Mouse (Mus musculus): ENCODE data around the gene Slc6a20a. TPM values are rescaled to one million over a fixed set of nuclear protein-coding genes. Genes with fewer than 3 reads are reported as not detected.

The Slc6a20a gene
- total RNA-seq, 2 experiments from 2014 or later = not detected

DNA sequence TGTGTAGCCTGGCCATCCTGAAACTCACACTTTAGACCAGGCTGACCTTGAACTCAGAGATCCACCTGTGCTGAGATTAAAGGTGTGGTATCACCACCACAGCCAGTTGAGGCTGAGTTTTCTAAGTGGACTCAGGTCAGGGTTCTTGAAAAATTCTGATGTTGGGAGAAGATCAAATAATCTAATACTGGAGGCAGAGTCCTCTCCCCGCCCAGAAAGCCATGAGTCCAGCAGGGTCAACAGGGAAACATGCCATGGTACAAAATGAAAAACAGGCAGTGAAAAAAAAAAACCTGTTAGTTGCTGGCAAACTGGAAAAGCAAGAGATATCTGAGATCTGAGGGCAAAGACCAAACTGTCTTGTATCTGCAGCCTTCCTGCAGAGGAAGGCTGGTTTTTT lies 38.6 kb downstream of the Slc6a20a start:
- DNase-seq (ENCODE audit: low spot score) = no peak
- intact Hi-C loops (cut with DNase I) = no loop called here

DNA sequence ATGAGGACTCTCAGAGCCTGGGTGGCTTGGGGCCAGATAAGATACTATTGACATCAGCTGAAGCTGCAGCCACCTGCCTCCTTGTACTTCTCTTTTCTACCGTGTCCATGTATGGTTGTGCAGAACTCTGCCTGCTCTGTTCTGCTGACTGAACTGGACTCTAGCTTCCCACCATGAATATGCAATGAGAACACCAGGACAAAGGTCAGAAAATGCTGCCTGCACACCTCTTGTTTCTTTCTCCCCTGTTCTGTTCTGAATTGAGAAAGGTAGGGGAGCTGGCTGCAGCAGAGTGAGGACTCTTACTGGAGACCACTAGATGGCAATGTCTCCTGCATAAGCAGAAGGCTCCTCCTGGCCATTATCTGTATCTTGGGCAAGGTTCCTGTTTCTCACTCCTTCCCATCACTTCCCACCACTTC lies 40.0 kb downstream of the Slc6a20a start:
- intact Hi-C loops (cut with DNase I) = loop anchor here (2.0 kb wide), 1 partner anchor 158 kb away; no protein-coding TSS in a partner anchor
- DNase-seq (ENCODE audit: low spot score) = no peak

DNA sequence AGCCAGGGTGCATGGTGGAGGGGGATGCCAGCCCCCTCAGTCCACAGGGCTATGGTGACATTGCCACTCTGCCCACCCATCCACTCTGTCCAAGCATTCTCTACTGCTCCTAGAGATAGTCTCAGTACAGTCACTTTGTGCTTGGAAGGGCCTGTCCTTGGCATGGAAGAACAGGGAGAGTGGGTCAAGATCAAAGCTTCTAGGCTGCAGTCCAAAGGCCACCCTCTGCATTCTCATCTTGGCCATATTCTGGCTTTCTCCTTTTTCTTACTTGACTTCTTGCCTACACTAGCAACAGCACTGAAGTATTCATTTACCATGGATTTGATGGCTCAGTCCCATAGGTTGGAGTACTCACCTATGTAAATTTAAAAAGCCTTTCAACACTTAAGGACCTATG lies 40.5 kb downstream of the Slc6a20a start:
- no peak for DNase-seq (ENCODE audit: low spot score)
- intact Hi-C loops (cut with DNase I) = loop anchor here (2.0 kb wide), 1 partner anchor 159 kb away; no protein-coding TSS in a partner anchor

DNA sequence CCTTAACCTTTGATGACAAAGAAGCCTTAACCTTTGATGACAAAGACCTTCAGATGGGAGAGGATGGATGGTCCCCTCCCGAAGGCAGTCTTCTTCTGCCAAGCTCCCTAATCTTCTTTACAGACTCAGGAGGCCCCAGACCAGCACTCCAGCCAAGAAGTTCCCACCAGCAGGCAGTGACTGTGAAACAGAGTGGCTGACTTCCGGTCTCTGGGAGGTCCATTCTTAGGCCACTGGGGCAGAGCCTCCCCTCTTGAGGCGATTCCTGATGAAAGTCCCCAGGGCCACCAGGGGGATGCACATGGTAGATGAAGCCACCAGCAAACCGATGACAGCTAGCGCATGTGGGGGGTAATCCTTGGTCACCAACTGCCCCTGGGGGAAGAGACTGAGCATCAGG lies 41.9 kb downstream of the Slc6a20a start:
- no peak for DNase-seq (ENCODE audit: low spot score)
- intact Hi-C loops (cut with DNase I) = no loop called here

DNA sequence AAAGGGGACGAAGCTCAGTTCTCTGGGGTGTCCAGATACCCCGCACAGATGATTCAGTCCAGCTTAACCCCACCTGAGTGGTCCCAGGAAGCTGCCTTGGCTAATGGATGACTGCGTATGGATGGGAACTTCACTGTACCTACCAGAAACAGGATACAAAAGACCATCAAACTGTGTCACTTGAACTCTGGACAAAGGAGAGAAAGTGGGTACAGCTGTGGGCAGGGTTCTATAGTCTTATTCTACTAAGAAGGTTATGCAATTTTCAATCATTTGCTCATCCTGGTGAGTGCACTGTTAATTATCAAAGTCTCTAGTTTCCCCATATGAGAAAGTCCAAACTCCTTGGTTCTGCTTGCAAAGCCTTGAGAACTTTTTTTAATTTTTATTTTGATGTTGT lies 45.7 kb downstream of the Slc6a20a start:
- DNase-seq (ENCODE audit: low spot score) = no peak
- intact Hi-C loops (cut with DNase I) = no loop called here

DNA sequence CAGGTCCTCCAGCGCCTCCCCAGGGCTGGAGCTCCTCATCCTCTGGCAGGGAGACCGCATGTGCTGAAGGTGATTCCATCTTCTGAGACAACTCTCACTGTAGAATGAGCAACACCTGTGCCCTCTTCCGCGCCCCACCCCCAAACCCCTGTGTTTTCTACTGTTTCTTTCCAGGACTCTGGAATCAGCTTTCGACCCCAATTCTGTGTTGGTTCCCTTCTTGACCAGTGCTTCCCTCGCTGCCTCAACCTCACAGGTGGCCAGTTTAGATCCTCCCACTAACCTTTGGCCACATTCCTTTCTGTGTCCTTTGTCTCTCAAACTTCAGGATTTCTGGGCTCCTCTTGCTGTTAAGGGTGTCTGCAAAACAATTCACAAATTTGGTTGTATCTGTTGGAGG lies 46.4 kb downstream of the Slc6a20a start, which contains the start of gene Slc6a20b:
Gene Slc6a20b, minus strand, starts transcription at position 285 of the 400 bp plus-strand sequence.
- intact Hi-C loops (cut with DNase I) = no loop called here

DNA sequence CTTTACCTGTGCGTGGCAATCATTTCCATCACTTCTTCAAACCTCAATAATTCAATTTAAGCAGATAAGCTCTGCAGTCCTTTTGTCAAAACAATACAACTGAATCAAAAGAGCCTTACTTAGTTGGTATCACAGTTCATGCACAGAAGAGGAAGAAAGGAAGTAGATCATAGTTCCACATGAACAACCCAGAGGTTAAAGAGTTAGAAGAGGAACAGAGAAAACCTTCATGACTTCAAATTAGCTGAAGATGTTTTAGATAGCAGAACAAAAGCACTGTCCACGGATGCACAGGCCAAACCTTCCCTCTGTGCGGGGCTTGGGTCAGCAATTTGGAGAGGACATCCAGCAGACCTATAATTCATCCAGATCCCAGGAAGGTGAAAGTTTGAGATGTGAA lies 47.0 kb downstream of the Slc6a20a start:
- intact Hi-C loops (cut with DNase I) = no loop called here

More for the DNA sequence above, 46.4 kb downstream of the Slc6a20a start, which contains the start of gene Slc6a20b:
- no peak for DNase-seq (ENCODE audit: low spot score)

DNA sequence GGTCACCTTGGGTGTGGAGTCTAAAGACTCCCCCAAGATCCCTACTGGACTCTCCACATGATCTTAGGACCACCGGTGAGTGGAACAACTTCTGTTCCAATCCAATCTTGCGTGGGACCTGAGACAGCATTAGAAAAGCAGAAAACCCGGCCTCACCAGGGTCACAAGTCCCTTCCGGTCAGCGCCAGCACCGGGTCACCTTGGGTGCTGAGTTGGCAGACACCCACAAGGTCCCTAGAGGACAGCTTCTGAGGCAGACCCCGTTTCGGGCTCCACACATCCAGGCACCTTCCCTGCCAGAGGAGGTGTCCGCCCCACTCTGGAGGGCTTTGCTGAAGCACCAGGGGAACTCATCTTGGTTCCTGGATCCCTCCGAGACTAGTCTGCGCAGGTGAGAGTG lies 52.9 kb downstream of the Slc6a20a start:
- intact Hi-C loops (cut with DNase I) = no loop called here
- DNase-seq (ENCODE audit: low spot score) = no peak

More for the DNA sequence above, 47.0 kb downstream of the Slc6a20a start:
- DNase-seq (ENCODE audit: low spot score) = no peak

DNA sequence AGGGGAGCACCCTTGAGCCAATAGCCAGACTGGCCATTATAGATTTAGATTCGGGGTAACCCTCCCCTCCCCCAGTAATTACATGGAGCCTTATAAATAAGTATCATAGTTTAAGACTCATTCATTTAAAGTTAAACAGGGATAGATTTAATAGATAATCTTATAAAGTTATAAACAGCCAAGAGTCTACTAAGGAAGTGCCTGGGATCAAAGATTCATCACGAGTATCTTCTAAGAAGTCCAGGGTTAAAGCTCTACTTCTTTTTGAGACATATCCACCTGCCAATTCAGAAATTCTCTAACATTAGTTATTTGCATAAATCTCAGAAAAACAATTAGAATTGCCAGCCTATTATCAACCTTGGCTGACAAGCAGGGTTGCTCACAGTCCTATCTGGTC lies 53.9 kb downstream of the Slc6a20a start:
- intact Hi-C loops (cut with DNase I) = no loop called here

DNA sequence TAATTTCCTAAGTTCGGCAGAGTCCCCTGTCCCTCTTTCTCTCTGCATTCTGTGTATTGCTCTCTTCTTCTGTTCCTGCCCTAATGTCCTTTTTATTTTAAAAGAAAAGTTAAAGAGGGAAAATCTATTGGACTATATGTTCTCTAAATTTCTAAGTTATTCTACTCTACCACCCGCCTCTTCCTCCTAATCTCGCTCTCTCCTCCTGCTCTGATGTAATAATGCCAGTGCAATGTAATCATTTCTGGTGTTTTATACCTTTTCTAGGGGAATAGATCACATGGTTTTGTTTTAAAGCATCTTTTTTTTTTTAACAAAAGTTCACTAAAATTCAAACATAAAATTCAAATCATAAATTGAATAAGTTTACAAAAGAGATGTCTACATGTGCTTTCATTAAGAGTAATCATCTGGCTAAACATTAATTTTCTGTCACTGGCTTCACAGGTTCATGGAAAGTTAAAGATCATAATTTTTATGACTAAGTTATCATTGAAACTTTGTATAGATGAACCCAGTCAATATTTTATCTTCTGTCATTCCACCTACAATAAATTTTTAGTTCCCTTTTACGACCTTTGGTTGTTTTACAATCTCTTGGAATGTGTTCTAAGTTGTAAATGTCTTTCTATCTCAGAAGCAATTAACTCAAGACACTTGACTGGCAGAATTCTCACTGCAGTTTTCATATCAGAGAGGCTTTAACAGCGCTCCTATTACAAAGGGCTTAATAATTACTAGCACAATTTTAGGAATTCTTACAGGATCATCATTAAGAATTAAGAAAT lies 58.2 kb downstream of the Slc6a20a start:
- intact Hi-C loops (cut with DNase I) = no loop called here
- no peak for DNase-seq (ENCODE audit: low spot score)

More for the DNA sequence above, 53.9 kb downstream of the Slc6a20a start:
- no peak for DNase-seq (ENCODE audit: low spot score)

DNA sequence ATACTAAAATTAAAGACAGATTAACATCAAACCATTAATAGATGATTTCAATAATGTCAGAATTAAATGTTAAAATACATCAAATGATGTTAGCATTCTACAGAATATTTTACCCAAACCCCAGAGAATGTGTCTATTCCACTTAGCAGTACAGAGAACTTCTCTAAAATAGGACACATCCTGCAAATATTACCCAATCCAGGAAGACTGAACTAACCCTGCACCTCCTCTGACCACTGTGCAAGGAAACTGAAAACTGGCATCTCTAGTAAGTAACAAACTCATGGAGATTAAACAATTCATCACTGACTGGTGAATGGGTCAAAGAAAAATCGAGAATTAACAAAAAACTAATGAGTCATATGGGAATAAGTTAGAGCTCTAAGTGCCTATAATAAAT lies 77.2 kb downstream of the Slc6a20a start:
- no peak for DNase-seq (ENCODE audit: low spot score)
- intact Hi-C loops (cut with DNase I) = no loop called here

DNA sequence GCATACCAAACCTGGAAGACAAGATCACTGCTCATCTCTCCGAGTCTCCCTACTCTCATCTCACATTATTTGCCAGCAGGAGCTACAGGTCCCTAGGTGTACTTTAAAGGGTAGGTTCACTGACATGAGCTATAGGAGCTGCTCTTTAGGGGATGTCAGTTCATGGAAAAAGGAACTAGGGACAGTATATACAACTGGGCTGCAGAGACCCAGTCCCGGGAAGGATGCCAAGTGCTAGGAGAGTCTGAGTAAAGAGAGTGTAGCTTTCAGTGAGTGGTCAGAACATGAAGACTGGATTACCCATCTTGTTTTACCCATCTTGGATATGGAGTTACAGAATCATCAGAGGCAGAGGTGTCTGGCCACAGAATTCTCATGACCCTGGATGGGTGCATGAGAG lies 81.3 kb downstream of the Slc6a20a start:
- intact Hi-C loops (cut with DNase I) = no loop called here

DNA sequence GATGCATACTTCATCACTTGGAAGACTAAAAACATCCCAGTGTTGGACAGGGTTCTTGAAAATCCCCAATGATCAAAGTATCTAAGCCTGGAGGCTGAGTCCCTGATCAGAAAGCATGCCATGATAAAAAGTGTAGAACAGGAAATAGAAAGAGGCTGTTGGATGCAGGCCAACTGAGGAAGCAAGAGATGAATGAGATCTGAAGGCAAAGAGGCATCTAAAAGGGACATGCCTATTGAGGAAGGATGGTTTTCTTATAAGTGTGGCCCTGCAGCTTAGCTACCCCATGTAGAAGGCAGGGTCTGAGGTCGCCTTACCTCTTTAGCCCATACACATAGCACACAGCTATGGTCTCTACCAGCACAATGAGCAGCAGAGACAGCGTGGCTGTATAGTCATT lies 81.8 kb downstream of the Slc6a20a start:
- no peak for DNase-seq (ENCODE audit: low spot score)
- intact Hi-C loops (cut with DNase I) = no loop called here

More for the DNA sequence above, 81.3 kb downstream of the Slc6a20a start:
- no peak for DNase-seq (ENCODE audit: low spot score)

DNA sequence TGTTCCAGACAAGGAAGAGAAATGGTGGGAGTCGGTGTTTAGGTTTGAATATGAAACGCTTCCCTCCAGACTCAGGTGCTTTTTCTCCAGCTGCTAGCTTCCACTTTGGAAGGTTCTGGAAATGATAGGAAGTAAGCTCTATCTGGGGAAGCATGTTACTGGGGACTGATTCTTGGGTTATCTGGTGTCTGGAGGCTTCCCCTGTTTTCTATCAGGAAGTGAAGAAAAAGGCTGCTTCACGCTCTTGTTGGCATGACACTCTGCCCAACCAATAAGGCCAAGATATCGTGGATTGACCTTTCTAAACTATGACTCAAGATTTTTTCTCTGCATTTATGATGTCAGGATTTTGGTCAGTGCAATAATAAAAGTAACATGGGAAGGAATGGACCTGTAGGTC lies 83.5 kb downstream of the Slc6a20a start:
- intact Hi-C loops (cut with DNase I) = no loop called here
- DNase-seq (ENCODE audit: low spot score) = no peak

DNA sequence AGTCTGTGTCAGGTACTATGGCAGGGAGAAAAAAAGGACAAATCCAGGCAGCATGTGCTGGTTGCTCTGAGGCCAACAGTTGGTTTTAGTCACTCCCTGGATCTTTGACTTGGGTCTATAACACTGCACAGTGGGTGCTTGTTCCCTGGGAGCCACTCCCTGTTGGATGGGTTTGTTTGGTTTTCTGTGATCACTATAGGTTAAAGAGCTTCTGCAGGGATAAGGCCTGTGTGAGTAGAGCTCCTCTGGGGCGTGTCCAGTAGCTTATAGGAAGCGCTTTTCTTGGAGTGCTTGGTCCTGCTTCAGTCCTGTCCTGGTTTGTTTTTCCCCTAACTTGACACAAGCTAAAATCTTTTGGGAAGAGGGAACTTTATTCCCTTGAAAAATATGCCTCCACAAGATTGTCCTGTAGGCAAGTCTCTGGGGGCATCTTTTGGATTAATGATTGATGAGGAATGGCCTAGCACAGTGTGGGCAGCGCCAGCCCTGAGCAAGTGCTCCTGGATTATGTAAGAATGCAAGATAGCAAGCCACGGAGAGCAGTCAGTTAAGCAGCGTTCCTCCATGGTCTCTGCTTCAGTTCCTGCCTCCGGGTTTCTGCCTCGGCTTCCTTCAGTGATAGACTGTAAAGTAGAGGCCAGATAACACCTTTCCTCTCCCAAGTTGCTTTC lies 89.3 kb downstream of the Slc6a20a start:
- intact Hi-C loops (cut with DNase I) = loop anchor here (10.0 kb wide), 1 partner anchor 205 kb away; no protein-coding TSS in a partner anchor

More for the DNA sequence above, 89.3 kb downstream of the Slc6a20a start:
- DNase-seq (ENCODE audit: low spot score) = no peak

Other genes with a start within 250 kb of the Slc6a20a start
- 10 to 100 TPM; 31.2 to 37.8 TPM for gene Limd1, start 200.2 kb downstream of the Slc6a20a start, total RNA-seq (2021)
- gene Sacm1l, start 149.1 kb downstream of the Slc6a20a start, total RNA-seq (2021) = 10 to 100 TPM; 32.4 to 35.8 TPM
- gene Slc6a20b, start 46.3 kb downstream of the Slc6a20a start, total RNA-seq (2021) = not detected
- not detected for gene Ccr9, start 446 bp downstream of the Slc6a20a start, total RNA-seq (2021)
- gene Lztfl1, start 38.8 kb upstream of the Slc6a20a start, total RNA-seq (2021) = 10 to 100 TPM; 38.0 to 40.7 TPM
- under 1 TPM in 1 of 2 experiments, not detected in 1; 0.21 TPM for gene Cxcr6, start 127.6 kb upstream of the Slc6a20a start, total RNA-seq (2021)
- 100 to 1,000 TPM; 262 to 274 TPM for gene Fyco1, start 173.0 kb upstream of the Slc6a20a start, total RNA-seq (2021)
- gene Xcr1, start 183.1 kb upstream of the Slc6a20a start, total RNA-seq (2021) = not detected

All from heart, postnatal 25 days (tissue).